Mouse (Mus musculus): ENCODE results near the gene Gp5.
"Not testable (repeated sequence)": the region's sequence is repeated elsewhere in the genome, so short reads cannot be mapped to it uniquely, and the experiment has no call there.

The Gp5 gene

DNA sequence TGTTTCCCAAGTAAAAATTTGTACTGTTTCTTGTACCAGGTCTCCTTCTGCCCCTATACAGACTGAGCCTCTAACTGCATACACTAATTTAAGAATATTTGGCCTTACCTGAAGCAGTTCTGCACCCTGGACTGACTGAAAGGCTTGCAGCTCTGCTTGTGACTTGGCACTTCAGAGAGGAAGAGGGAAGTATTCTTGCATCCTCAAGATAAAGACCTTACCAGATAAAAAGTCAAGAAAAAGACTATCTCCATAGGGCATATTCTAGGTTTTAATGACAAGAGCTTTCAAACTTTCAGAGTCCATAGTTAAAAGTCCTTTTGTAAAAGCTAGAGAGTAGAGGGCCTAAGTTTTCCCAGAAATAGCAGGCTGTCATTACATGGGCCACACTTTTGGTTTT lies at the start of gene Gp5:
Gp5 (minus strand) TSS at position 133 of the 400 bp plus-strand sequence.
- no peak for DNase-seq

GRCm38 (mm10) chr16:30353489-30353888 lies 42.9 kb upstream of the Gp5 start:
- not testable (repeated sequence) for DNase-seq

DNA sequence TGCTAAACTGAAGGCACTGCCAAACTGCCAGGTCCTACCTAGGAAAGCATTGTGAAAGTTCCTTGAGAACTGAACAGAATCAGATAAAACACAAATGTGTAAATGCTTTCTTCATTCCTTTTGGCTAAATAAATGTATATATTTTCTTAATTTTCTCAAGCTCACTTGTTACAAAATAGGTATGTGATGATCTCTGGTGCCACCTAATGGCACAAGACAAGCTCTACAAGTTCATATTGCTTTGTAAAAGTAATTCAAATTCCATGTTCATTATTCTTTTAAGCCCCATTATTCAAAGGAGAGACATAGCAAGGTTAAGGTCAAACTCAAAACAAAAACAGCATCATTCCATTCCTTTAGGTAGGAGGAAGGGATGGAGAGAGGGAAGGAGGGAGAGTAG lies 3.7 kb upstream of the Gp5 start:
- peak in 1 of 2 experiments; percentile 41 for DNase-seq

- DNase-seq = no peak
Measured at GRCm38 (mm10) chr16:30310171-30310515, 436 bp downstream of the Gp5 start.

DNA sequence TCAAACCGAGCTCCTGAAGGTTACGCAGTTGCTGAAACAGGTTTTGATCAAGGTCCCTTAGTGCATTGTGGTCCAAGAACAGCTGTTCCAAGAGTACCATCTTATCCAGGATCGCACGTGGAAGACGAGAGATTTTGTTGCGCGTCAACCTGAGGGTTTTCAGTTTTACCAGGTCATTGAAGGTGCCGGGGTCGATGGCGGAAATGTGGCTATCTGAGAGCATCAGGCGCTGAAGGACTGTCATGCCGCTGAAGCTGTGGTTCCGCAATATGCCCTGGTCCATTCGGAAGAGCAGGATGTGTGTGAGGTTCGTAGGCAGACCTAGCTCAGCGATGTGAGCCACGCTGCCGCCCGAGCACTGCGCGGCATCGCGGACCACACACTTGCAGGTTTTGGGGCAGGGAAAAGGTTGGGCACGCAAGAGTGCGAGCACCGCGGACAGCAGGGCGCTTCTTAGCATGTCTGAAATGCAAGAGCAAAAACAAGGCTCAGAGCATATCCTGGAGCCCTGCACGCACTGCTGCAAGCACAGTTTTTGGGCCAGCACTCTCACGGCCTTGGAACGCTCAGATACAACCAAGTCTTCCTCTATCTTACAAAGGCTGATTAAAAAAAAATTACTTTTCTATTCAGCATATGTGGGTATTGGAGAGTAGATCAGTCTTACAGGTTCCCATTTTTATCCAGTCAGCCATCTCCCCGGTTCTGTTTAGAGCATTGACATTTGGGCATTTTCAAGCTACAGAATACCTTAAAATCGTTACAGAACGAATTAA lies 996 bp downstream of the Gp5 start:
- DNase-seq = peak; percentile 34 to 40

- DNase-seq = peak; percentile 75 to 76
Measured at GRCm38 (mm10) chr16:30308616-30309394, 1.8 kb downstream of the Gp5 start.

DNA sequence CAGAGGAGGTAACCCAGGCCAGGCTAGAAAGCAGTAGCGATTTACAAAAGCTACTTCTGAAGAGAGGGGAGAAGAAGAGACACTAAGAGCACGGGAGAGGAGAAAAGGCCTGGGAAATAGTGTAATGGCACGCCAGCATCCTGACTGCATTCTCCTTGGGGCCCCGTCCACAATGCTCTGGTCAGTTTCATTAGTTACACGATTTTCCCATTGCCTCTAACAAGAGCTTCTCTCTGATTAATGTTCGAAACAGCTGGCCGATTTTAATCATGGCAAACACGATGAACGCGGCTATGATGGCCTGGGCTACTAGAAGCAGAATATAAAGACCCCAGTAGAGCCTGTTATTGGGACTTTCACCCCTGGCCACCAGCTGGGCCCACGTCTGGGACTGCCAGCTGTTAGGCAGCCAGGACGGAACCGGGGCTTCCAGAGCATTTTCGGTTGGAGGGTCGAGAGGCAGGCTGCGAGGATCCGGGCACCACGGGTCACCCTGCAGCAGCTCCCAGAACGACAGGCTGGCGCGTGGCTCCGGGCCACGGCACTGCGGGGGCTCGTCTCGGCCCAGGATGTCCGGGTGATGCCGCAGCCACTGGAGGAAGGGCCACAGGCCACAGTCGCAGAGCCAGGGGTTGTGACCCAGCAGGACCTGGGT lies 2.5 kb downstream of the Gp5 start:
- peak in 1 of 2 experiments; percentile 60 for DNase-seq

GRCm38 (mm10) chr16:30307306-30307705 lies 3.3 kb downstream of the Gp5 start:
- no peak for DNase-seq

- no peak for DNase-seq
Measured at GRCm38 (mm10) chr16:30306102-30306501, 4.5 kb downstream of the Gp5 start.

DNA sequence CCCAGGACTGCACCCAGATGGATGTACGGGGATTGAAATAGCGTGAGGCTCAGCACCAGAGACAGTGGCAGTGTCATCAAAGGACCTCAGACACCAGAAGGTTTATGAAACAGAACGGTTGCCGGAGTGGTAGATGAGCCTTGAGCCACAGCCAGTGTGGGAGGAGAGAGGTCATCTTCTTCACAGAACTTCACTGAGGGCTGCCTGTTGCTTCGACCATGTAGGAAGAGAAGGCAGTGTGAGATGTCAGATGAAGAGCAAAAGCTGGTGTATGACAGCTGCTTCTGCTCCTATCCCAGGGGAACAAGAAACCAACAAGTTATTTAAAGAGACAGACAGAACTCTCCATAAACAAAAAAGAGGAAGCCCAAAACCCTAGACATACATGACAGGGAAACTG lies 6.3 kb downstream of the Gp5 start:
- DNase-seq = no peak

DNA sequence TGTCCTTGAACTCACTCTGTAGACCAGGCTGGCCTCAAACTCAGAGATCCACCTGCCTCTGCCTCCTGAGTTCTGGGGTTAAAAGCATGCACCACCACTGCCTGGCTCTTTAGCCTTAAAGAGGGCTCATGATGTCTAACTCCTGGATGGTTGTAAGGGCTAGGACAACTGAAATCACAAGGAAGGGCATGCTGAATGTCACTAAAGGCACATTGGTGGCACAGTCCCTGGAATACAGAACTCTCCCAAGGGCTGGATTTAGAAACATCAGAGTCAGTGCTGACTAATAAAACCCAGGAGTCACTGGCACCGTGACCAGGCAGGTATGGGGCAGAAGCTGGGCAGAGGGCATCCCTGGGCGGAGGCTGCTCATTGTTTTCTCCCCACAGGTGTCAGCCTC lies 7.2 kb downstream of the Gp5 start:
- no peak for DNase-seq

DNA sequence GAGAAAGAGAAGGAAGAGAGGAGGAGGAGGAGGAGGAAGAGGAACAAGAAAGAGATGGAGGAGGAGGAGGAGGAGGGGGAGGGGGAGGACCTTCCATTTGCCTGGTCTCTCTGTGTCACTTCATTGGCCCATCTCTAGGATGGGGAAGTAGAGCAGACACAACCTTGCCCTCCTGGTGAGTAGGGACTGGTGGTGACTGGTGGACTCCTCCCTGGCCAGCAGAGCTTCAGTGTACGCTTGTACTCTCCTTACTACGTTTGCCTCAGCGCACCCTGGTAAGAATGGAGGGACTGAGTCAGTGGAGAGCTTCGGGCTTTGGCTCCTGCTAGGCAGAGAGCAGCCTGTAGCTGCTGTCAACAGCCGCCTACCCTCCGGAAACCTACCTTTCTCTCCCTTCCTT lies 7.9 kb downstream of the Gp5 start:
- DNase-seq = no peak

DNA sequence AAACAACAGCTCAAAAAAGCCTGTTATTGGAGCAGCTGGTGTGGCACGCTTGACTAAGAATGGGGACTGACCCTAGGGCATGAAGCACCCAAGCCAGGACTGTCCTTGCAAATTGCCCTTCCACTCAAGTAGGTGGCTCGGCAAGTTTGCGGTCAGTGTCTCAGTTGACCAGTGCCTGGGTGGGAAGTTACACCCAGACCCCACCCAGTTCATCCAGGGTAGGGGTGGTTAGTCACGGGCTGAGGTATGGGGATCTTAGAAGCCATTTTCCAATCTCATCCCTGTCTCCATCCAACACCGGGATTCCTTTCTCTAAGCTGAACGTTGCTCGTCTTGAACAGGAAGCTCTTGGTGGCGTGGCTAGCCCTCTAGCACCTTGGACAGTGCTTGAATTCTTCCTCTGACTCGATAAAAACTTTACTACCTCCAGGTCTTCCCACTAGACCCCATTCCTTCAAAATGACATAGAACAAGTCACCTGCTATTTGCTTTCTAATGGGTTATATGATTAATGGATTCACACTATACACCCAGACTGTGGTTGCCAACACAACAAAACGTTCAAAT lies 10.8 kb downstream of the Gp5 start:
- DNase-seq = no peak

GRCm38 (mm10) chr16:30297450-30297849 lies 13.1 kb downstream of the Gp5 start:
- DNase-seq = no peak

DNA sequence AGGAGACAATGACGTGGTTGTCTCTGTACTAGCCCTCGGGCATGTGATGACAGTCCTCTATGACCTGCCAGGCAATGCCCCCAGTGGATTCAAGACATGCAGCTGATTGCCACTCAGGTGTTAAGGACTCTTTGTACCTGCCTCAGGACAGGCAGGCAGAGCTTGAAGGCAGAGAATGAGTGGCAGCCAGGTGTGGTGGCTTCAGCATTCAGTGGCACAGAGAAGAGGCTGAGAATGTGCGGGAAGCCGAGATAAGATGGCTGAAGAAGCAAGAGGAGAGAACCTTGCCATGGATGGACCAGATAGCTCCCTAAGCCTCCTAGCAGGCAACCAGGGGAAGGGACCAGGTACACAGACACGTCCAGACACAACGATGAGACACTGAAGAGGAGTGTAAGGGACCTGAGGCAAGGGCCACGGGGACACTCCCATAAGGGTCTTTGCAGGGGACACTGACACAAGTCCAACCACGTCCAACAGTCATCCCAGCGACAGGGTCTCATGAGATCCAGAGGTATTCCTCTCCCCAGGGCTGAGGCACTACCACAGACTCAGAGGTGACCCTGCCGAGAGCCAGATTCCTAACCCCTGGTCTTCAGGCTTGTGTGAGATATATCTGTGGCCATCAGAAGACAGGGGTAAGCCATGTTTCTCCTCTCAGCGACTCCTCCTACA lies 13.8 kb downstream of the Gp5 start:
- DNase-seq = no peak

DNA sequence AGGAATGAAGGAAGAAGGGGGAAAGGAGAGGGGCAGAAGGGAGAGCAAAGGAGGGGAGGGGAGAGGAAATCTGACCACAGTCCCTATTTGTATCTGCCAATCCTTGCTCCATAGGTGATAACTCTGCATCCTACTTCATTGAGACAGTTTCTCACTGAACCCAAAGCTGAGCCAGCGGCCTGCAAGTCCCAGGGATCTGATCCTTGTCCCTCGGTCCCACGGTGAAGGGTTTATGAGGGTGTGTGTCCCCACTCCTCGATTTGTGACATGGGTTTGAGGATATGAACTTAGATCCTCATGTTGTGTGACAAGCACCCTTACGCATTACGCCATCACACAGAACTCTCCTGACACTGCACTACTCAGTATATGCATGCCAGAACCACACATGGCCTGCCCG lies 15.5 kb downstream of the Gp5 start:
- no peak for DNase-seq

DNA sequence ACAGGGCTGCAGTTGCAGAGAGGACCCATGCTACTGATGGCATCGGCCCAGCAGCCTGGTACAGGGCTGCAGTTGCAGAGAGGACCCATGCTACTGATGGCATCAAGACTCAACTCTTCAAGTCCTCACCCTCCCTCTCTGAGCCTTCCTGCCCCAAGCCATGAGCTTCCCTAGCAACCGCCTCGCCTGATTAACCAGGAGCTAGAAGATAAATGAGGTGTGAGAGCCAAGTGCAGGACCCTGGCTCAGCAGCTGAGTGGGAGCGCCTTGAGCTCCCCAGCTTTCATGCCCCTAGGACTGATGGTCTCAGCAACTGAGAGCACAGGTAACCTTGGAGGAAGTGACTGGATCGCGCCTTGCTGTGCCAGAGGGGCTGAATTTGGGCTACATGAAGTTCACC lies 20.1 kb downstream of the Gp5 start:
- DNase-seq = peak; percentile 66 to 79

DNA sequence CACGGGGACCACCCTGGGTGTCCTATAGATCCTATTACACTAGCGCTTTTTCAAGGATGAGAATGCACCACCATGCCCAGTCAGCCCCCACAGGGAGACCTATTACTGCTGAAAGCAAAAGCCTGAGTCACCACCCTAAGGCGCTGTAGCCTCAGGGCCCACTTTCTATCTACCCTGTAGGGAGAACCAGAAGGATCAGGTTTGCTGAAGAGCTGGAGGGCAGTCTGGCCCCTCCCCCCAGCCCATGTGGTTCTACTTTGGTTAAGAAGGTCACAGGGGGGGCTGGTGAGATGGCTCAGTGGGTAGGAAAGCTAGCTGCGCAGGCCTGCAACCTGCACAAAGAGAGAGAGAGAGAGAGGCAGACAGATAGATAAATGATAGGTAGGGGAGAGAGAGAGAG lies 24.9 kb downstream of the Gp5 start:
- DNase-seq = no peak

- peak; percentile 73 to 77 for DNase-seq
Measured at GRCm38 (mm10) chr16:30283743-30284337, 26.7 kb downstream of the Gp5 start.

GRCm38 (mm10) chr16:30282844-30283495 lies 27.6 kb downstream of the Gp5 start, which contains the start of gene Lrrc15:
TSS of gene Lrrc15 (minus strand) at chr16:30283256.
- peak in 1 of 2 experiments; percentile 32 for DNase-seq

DNA sequence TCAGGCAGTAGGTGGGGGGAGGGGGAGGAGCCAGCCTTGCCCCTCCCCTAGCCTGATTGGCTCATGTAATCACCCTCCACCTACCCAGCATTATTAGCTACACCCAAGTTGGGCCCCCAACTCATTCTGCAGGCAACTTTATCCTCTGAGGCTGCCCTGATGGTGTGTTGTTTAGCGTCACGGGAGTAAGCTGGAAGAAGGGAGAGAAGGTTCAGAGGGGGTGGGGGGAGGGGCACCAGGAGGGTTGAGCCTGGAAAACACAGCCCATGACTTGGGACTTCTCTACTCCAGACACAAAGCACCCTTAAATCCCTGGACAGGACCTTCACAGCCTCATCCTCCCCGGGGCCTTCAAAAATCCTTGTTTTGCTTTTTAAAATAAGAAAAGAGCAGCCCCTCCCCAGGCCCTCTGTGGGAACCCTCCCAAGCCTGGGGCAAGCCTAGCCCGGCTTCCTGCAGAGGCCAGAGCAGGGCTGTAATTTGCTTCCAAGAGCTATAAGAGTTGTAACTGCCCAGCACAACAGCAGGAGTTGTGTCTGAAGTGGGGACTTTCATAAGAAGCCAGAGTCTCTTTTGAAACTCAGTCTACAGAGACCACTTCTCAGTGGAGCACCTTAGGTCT lies 29.8 kb downstream of the Gp5 start:
- DNase-seq = no peak

Measured in cerebellum, postnatal 10 days (tissue).